Mouse (Mus musculus) MEL (cell line): ENCODE measurements around the gene Olfr988. TPM values are rescaled to one million over a fixed set of nuclear protein-coding genes. Genes with fewer than 3 reads are reported as not detected.
"Not testable (repeated sequence)": the region's sequence is repeated elsewhere in the genome, so short reads cannot be mapped to it uniquely, and the experiment has no call there.

ENCODE experiments used
- DNase-seq: peaks from one replicate; pipeline ENCODE4 v3.0.0; 2011; ENCODE audit warnings: low read depth, low spot score
- H3K27ac ChIP-seq: 2 replicates; pipeline ENCODE4 v1.5.1; 2012; ENCODE audit warnings: low read depth, mild to moderate bottlenecking, control low read depth, low read length, moderate library complexity; ENCODE audit not compliant: control insufficient read depth
- H3K27me3 ChIP-seq, 2 experiments: fragments of 150-350 bp in 1 of 2; sonication (generic) in 1 of 2; 2 replicates each; pipeline ENCODE4 v1.6.1; 2012; ENCODE audit warnings: low read length in 2 of 2, mild to moderate bottlenecking in 2 of 2, improper control_type of control experiment in 1 of 2, moderate library complexity in 1 of 2; ENCODE audit not compliant: insufficient read depth in 2 of 2, control insufficient read depth in 1 of 2
- H3K36me3 ChIP-seq, 2 experiments: 2 replicates each; pipeline ENCODE4 v1.6.1; 2012 to 2014; ENCODE audit warnings: low read length in 2 of 2, improper control_type of control experiment in 1 of 2, inconsistent platforms in 1 of 2, mild to moderate bottlenecking in 1 of 2; ENCODE audit not compliant: insufficient read depth in 2 of 2, control insufficient read depth in 1 of 2
- H3K4me1 ChIP-seq, 2 experiments: fragments of 150-350 bp in 1 of 2; sonication (generic) in 1 of 2; 2 replicates each; pipeline ENCODE4 v1.6.1; 2012; ENCODE audit warnings: low read length in 2 of 2, improper control_type of control experiment in 1 of 2, mild to moderate bottlenecking in 1 of 2; ENCODE audit not compliant: insufficient read depth in 2 of 2, control insufficient read depth in 1 of 2
- H3K4me3 ChIP-seq, 2 experiments: fragments of 150-350 bp in 1 of 2; sonication (generic) in 1 of 2; 2 replicates each; pipeline ENCODE4 v1.5.1; 2012; ENCODE audit warnings: low read depth in 2 of 2, low read length in 2 of 2, mild to moderate bottlenecking in 2 of 2, moderate library complexity in 2 of 2, control low read depth in 1 of 2, improper control_type of control experiment in 1 of 2; ENCODE audit not compliant: control insufficient read depth in 1 of 2, insufficient read depth in 1 of 2
- H3K79me2 ChIP-seq: 2 replicates; pipeline ENCODE4 v1.6.1; 2012; ENCODE audit warnings: mild to moderate bottlenecking, low read length, moderate library complexity; ENCODE audit not compliant: control insufficient read depth, poor library complexity, insufficient read depth
- H3K9ac ChIP-seq: 2 replicates; pipeline ENCODE4 v1.6.1; 2012; ENCODE audit warnings: low read depth, mild to moderate bottlenecking, control low read depth, low read length, moderate library complexity; ENCODE audit not compliant: control insufficient read depth, poor library complexity, severe bottlenecking
- H3K9me3 ChIP-seq: fragments of 150-350 bp; sonication (generic); replicated peaks from 2 replicates; pipeline ENCODE4 v1.6.1; 2012; ENCODE audit warnings: mild to moderate bottlenecking, low read length, improper control_type of control experiment, moderate library complexity; ENCODE audit not compliant: insufficient read depth
- CHD1 ChIP-seq: IDR thresholded peaks from 2 replicates; pipeline ENCODE4 v1.6.1; 2012; ENCODE audit warnings: low read depth, mild to moderate bottlenecking, inconsistent platforms, low read length, improper control_type of control experiment
- CHD2 ChIP-seq: IDR thresholded peaks from 2 replicates; pipeline ENCODE4 v1.6.1; 2011; ENCODE audit warnings: low read length, improper control_type of control experiment
- CTCF ChIP-seq, 3 experiments: IDR thresholded peaks in 2 of 3; conservative IDR thresholded peaks in 1 of 3; 2 replicates each; pipeline ENCODE4 v1.5.1; 2011 to 2012; ENCODE audit warnings: low read length in 3 of 3, low read depth in 2 of 3, mild to moderate bottlenecking in 2 of 3, improper control_type of control experiment in 1 of 3, inconsistent platforms in 1 of 3, mixed read lengths in 1 of 3, moderate library complexity in 1 of 3; ENCODE audit not compliant: control insufficient read depth in 1 of 3, insufficient read depth in 1 of 3, poor library complexity in 1 of 3, severe bottlenecking in 1 of 3
- ELF1 ChIP-seq: IDR thresholded peaks from 2 replicates; pipeline ENCODE4 v1.6.1; 2014; ENCODE audit warnings: low read depth, mild to moderate bottlenecking, inconsistent platforms, low read length, improper control_type of control experiment, moderate library complexity
- EP300 ChIP-seq, 2 experiments: IDR thresholded peaks; 2 replicates each; pipeline ENCODE4 v1.6.1; 2011; ENCODE audit warnings: improper control_type of control experiment in 2 of 2, low read length in 2 of 2, low read depth in 1 of 2, mild to moderate bottlenecking in 1 of 2
- ETS1 ChIP-seq: IDR thresholded peaks from 2 replicates; pipeline ENCODE4 v1.6.1; 2012; ENCODE audit warnings: low read depth, mild to moderate bottlenecking, inconsistent platforms, low read length, improper control_type of control experiment, moderate library complexity
- GABPA ChIP-seq: IDR thresholded peaks from 2 replicates; pipeline ENCODE4 v1.6.1; 2012; ENCODE audit warnings: low read depth, mild to moderate bottlenecking, inconsistent platforms, low read length, improper control_type of control experiment, moderate library complexity
- GATA1 ChIP-seq: IDR thresholded peaks from 2 replicates; pipeline ENCODE4 v1.6.1; 2011; ENCODE audit warnings: low read depth, low read length, improper control_type of control experiment
- JUND ChIP-seq: IDR thresholded peaks from 2 replicates; pipeline ENCODE4 v1.6.1; 2011; ENCODE audit warnings: low read depth, mild to moderate bottlenecking, improper control_type of control experiment, low read length
- MAZ ChIP-seq: IDR thresholded peaks from 2 replicates; pipeline ENCODE4 v1.6.1; 2012; ENCODE audit warnings: low read depth, mild to moderate bottlenecking, inconsistent platforms, low read length, improper control_type of control experiment
- MXI1 ChIP-seq: IDR thresholded peaks from 2 replicates; pipeline ENCODE4 v1.6.1; 2011; ENCODE audit warnings: mild to moderate bottlenecking, low read depth, low read length, improper control_type of control experiment
- NRF1 ChIP-seq: IDR thresholded peaks from 2 replicates; pipeline ENCODE4 v1.6.1; 2014; ENCODE audit warnings: low read depth, mild to moderate bottlenecking, inconsistent platforms, low read length, improper control_type of control experiment, moderate library complexity; ENCODE audit not compliant: poor library complexity, insufficient read depth, severe bottlenecking
- POLR2AphosphoS2 ChIP-seq: IDR thresholded peaks from 2 replicates; pipeline ENCODE4 v1.6.1; 2011; ENCODE audit warnings: low read length, improper control_type of control experiment
- POLR2AphosphoS5 ChIP-seq: IDR thresholded peaks from 2 replicates; pipeline ENCODE4 v1.6.1; 2012; ENCODE audit warnings: low read depth, borderline replicate concordance, mild to moderate bottlenecking, inconsistent platforms, low read length, moderate library complexity, mixed read lengths
- SMC3 ChIP-seq: IDR thresholded peaks from 2 replicates; pipeline ENCODE4 v1.6.1; 2011; ENCODE audit warnings: low read depth, low read length, improper control_type of control experiment
- TBP ChIP-seq: IDR thresholded peaks from 2 replicates; pipeline ENCODE4 v1.8.0; 2011; ENCODE audit warnings: low read depth, low read length, improper control_type of control experiment
- TCF12 ChIP-seq: IDR thresholded peaks from 2 replicates; pipeline ENCODE4 v1.6.1; 2014; ENCODE audit warnings: low read depth, mild to moderate bottlenecking, inconsistent platforms, low read length, improper control_type of control experiment, moderate library complexity
- USF1 ChIP-seq: IDR thresholded peaks from 2 replicates; pipeline ENCODE4 v1.6.1; 2014; ENCODE audit warnings: low read depth, mild to moderate bottlenecking, inconsistent platforms, low read length, improper control_type of control experiment, moderate library complexity
- ZC3H11A ChIP-seq: IDR thresholded peaks from 2 replicates; pipeline ENCODE4 v1.6.1; 2012; ENCODE audit warnings: low read depth, mild to moderate bottlenecking, inconsistent platforms, low read length, improper control_type of control experiment
- ZKSCAN1 ChIP-seq: IDR thresholded peaks from 2 replicates; pipeline ENCODE4 v1.6.1; 2012; ENCODE audit warnings: low read depth, mild to moderate bottlenecking, inconsistent platforms, low read length, improper control_type of control experiment, moderate library complexity
- ZNF384 ChIP-seq: IDR thresholded peaks from 2 replicates; pipeline ENCODE4 v1.6.1; 2012; ENCODE audit warnings: low read depth, mild to moderate bottlenecking, inconsistent platforms, low read length, improper control_type of control experiment
- polyA plus RNA-seq, 2 experiments: library from polyadenylated mRNA; stranded (reverse) in 1 of 2; unstranded in 1 of 2; fragments of >175 nt in 1 of 2; fragments of >200 nt in 1 of 2; gene quantifications; 2 replicates each; pipeline versions ENCODE4 v1.2.1 to v1.2.4; 2012; ENCODE audit warnings: low replicate concordance in 2 of 2, low read depth in 1 of 2; ENCODE audit not compliant: insufficient read length in 2 of 2, insufficient read depth in 1 of 2, missing spikeins in 1 of 2
- total RNA-seq: library from RNA; depleted of rRNA; stranded (reverse); fragments of 300-350 nt; gene quantifications from 2 replicates; pipeline ENCODE4 v1.2.3, GENCODE M21; 2012; rRNA removed

Olfr988 gene
- total RNA-seq (not detected in 2 replicates), polyA plus RNA-seq (not detected)

DNA sequence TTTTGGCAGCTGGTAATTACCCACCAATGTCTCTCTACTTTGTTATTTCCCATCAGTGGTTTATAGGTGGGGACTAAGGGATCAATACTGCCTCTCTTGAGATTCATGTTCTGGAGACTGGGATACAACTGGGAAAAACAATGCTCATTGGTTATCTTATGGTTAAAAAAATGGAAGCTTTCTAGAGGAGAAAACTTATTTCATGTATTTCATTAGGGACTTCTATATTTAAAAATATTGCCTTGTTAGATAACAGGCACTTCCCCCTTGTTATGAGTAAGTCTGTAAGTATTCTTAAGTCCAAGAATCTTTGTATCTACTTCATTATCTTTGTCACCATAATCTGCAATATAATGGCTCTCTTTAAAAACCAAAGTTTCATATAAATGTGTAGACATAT lies at the start of gene Olfr988:
Olfr988 (minus strand) TSS at position 101 of the 400 bp plus-strand sequence.
- not testable (repeated sequence) for H3K36me3 ChIP-seq, H3K27ac ChIP-seq, H3K4me1 ChIP-seq, DNase-seq, H3K79me2 ChIP-seq, H3K9ac ChIP-seq, H3K9me3 ChIP-seq, H3K4me3 ChIP-seq, H3K27me3 ChIP-seq

DNA sequence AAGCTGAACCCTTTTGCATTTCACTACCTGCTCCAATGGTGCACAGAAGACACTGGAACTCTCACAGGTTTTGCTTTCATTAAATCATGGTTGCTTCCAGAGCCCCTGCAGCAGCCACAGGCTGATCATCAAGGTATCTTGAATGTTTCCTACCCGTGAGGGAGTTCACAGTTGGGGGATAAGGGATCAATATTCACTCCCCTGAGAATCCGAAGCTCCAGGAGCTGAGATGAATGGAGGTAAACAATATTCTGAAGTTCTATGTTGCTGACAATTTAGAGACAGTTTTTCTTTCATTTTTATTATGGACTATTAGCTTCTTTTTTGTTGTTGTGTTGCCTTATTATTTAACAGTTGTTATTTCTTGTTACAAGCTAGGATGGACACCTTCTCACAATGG lies 46.3 kb upstream of the Olfr988 start, which contains the start of gene Olfr992:
Olfr992 (minus strand) TSS at position 101 of the 400 bp plus-strand sequence.
- no peaks in the 10 kb centered on the region for H3K9me3 ChIP-seq
- no peaks in the 10 kb centered on the region for H3K79me2 ChIP-seq
- no peak within 1 kb of the TSS for H3K27ac ChIP-seq
- no peak within 1 kb of the TSS for H3K9ac ChIP-seq
- no peaks in the 10 kb centered on the region for H3K4me1 ChIP-seq
- no peak within 1 kb of the TSS for H3K4me3 ChIP-seq
- TF ChIP-seq MXI1 (no peak), GABPA (no peak), JUND (no peak)
- no peaks in the 10 kb centered on the region for H3K27me3 ChIP-seq
- H3K36me3 ChIP-seq, result no peaks in the 10 kb centered on the region
- no peak for DNase-seq

DNA sequence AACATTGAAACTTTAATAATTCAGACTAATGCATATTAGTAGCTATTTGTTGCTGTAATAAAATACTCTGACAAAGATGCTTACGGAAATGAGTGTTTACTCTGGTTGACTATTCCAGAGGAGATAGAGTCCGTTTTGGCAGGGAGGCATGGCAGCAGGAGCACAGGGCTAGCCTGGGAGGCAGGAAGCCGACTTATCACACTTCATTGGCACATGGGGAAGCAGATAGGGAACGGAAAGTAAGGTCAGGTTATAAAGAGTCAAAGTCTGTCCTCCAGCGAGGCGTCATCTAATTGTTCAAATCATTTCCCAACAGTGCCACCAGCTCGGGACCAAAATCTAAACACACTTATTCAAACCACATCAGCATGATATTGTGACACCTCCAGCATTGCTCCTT lies 23.1 kb downstream of the Olfr988 start:
- Histone ChIP-seq H3K4me1 (no peaks in the 10 kb centered on the region), H3K9ac (no peak overlapping the region), H3K36me3 (no peaks in the 10 kb centered on the region), H3K27me3 (no peaks in the 10 kb centered on the region), H3K9me3 (no peaks in the 10 kb centered on the region), H3K4me3 (no peak overlapping the region)
- TF ChIP-seq MAZ (no peak), GABPA (no peak), ZNF384 (no peak), SMC3 (no peak), ZKSCAN1 (no peak), POLR2AphosphoS2 (no peak), GATA1 (no peak), ELF1 (no peak), NRF1 (no peak), POLR2AphosphoS5 (no peak), CHD2 (no peak), CTCF (IDR thresholded peaks at IDR 0.05 in 2 of 3, conservative IDR thresholded peaks at IDR 0.05 in 1 of 3; ENCODE audit: control insufficient read depth in 1 of 3, insufficient read depth in 1 of 3, low read depth in 2 of 3, low read length in 3 of 3, poor library complexity in 1 of 3, severe bottlenecking in 1 of 3) (no peak), TCF12 (no peak), JUND (no peak), USF1 (no peak), EP300 (IDR thresholded peaks at IDR 0.05; ENCODE audit: low read depth in 1 of 2, low read length in 2 of 2) (no peak), ETS1 (no peak), ZC3H11A (no peak), CHD1 (no peak), TBP (no peak)
- TF ChIP-seq, all 39 proteins: peak for 0
- Histone ChIP-seq H3K27ac (no peak overlapping the region), H3K79me2 (no peaks in the 10 kb centered on the region)
- DNase-seq, result no peak

DNA sequence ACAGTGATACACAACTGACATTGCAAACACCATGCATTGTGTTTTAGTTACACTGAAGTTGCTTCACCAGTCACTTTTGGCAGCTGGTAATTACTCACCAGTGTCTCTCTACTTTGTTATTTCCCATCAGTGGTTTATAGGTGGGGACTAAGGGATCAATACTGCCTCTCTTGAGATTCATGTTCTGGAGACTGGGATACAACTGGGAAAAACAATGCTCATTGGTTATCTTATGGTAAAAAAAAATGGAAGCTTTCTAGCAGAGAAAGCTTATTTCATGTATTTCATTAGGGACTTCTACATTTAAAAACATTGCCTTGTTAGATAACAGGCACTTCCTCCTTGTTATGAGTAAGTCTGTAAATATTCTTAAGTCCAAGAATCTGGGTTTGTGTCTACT lies 23.8 kb downstream of the Olfr988 start, which contains the start of gene Olfr987:
Olfr987 (minus strand) TSS at position 101 of the 400 bp plus-strand sequence.
- H3K27ac ChIP-seq, H3K9me3 ChIP-seq, H3K4me1 ChIP-seq, DNase-seq, H3K9ac ChIP-seq, H3K4me3 ChIP-seq, H3K27me3 ChIP-seq, H3K36me3 ChIP-seq, H3K79me2 ChIP-seq: not testable (repeated sequence)
